Mouse (Mus musculus) myocyte (in vitro differentiated cells): ENCODE measurements around the gene Dctn1.

ENCODE experiments used
- CEBPB ChIP-seq: IDR thresholded peaks from 2 replicates; pipeline ENCODE4 v1.6.1; 2011; ENCODE audit warnings: mild to moderate bottlenecking, moderate library complexity; ENCODE audit not compliant: poor library complexity, insufficient read depth, severe bottlenecking
- E2F4 ChIP-seq: IDR thresholded peaks from one replicate; pipeline ENCODE4 v1.6.1; 2011; ENCODE audit warnings: mild to moderate bottlenecking, control low read depth, moderate library complexity; ENCODE audit not compliant: insufficient read depth
- MYOD1 ChIP-seq, 3 experiments: IDR thresholded peaks; one replicate each; pipeline ENCODE4 v1.6.1; 2011; ENCODE audit warnings: control low read depth in 2 of 3, low read depth in 2 of 3, mild to moderate bottlenecking in 2 of 3, moderate library complexity in 1 of 3; ENCODE audit not compliant: insufficient read length in 2 of 3, control insufficient read depth in 1 of 3
- POLR2A ChIP-seq: IDR thresholded peaks from one replicate; pipeline ENCODE4 v1.6.1; 2011; ENCODE audit warnings: low read depth, mild to moderate bottlenecking, control low read depth, moderate library complexity; ENCODE audit not compliant: insufficient read length
- POLR2AphosphoS2 ChIP-seq: IDR thresholded peaks from one replicate; pipeline ENCODE4 v1.6.1; 2011; ENCODE audit warnings: low read depth, control low read depth; ENCODE audit not compliant: insufficient read length
- TCF12 ChIP-seq: IDR thresholded peaks from one replicate; pipeline ENCODE4 v1.6.1; 2011; ENCODE audit warnings: mild to moderate bottlenecking, control low read depth; ENCODE audit not compliant: poor library complexity, insufficient read depth, severe bottlenecking
- TCF3 ChIP-seq: IDR thresholded peaks from one replicate; pipeline ENCODE4 v1.6.1; 2011; ENCODE audit warnings: low read depth, control low read depth; ENCODE audit not compliant: insufficient read length
- USF1 ChIP-seq: IDR thresholded peaks from one replicate; pipeline ENCODE4 v1.6.1; 2011; ENCODE audit warnings: low read depth, mild to moderate bottlenecking, control low read depth, moderate library complexity

GRCm38 (mm10) chr6:83245134-83245533 lies 79.4 kb downstream of the Dctn1 start:
- TF ChIP-seq TCF12 = no peak
- TF ChIP-seq USF1 = no peak
- no peak for TF ChIP-seq CEBPB
- TF ChIP-seq POLR2A = no peak
- TF ChIP-seq TCF3 = no peak
- TF ChIP-seq E2F4 = no peak
- TF ChIP-seq MYOD1 (IDR thresholded peaks at IDR 0.05; ENCODE audit: control insufficient read depth in 1 of 3, insufficient read length in 2 of 3, low read depth in 2 of 3) = no peak
- no peak for TF ChIP-seq POLR2AphosphoS2
